Mouse (Mus musculus) skeletal muscle tissue, postnatal 0 days (tissue): ENCODE results near the gene Lgi2. TPM values are rescaled to one million over a fixed set of nuclear protein-coding genes. Genes with fewer than 3 reads are reported as not detected.

Source experiments
- polyA plus RNA-seq: library from polyadenylated mRNA; unstranded; fragments of >200 nt; fragmentation: Nextera tagmentation; extraction: Ambion mirVana; gene quantifications from 2 replicates; pipeline ENCODE4 v1.2.1, GENCODE M21; 2015

The Lgi2 gene
- 2.4 and 2.6 TPM in 2 replicates for polyA plus RNA-seq

GRCm38 (mm10) chr5:52565813-52566531 lies at the start of gene Lgi2:
Gene Lgi2 (minus strand): TSS chr5:52566462.

Other genes starting within 250 kb of the Lgi2 start
- 16.5 and 26.9 TPM in 2 replicates for gene Sod3, start 202.7 kb downstream of the Lgi2 start, polyA plus RNA-seq
- gene Ccdc149, start 94.9 kb downstream of the Lgi2 start, polyA plus RNA-seq, result 1.1 and 1.7 TPM in 2 replicates
- 4.6 and 5.0 TPM in 2 replicates for gene Sepsecs, start 103.2 kb upstream of the Lgi2 start, polyA plus RNA-seq
- gene Pi4k2b, start 175.1 kb upstream of the Lgi2 start, polyA plus RNA-seq, result 6.4 and 6.8 TPM in 2 replicates
- gene Zcchc4, start 208.9 kb upstream of the Lgi2 start, polyA plus RNA-seq, result 9.1 and 10.1 TPM in 2 replicates